Mouse (Mus musculus) MEL (cell line): ENCODE results near the gene Gm20662. TPM values are rescaled to one million over a fixed set of nuclear protein-coding genes. Genes with fewer than 3 reads are reported as not detected.

Source experiments
- DNase-seq: peaks from one replicate; pipeline ENCODE4 v3.0.0; 2011; ENCODE audit warnings: low read depth, low spot score
- H3K27ac ChIP-seq: 2 replicates; pipeline ENCODE4 v1.5.1; 2012; ENCODE audit warnings: low read depth, mild to moderate bottlenecking, control low read depth, low read length, moderate library complexity; ENCODE audit not compliant: control insufficient read depth
- H3K27me3 ChIP-seq, 2 experiments: fragments of 150-350 bp in 1 of 2; sonication (generic) in 1 of 2; 2 replicates each; pipeline ENCODE4 v1.6.1; 2012; ENCODE audit warnings: low read length in 2 of 2, mild to moderate bottlenecking in 2 of 2, improper control_type of control experiment in 1 of 2, moderate library complexity in 1 of 2; ENCODE audit not compliant: insufficient read depth in 2 of 2, control insufficient read depth in 1 of 2
- H3K36me3 ChIP-seq, 2 experiments: 2 replicates each; pipeline ENCODE4 v1.6.1; 2012 to 2014; ENCODE audit warnings: low read length in 2 of 2, improper control_type of control experiment in 1 of 2, inconsistent platforms in 1 of 2, mild to moderate bottlenecking in 1 of 2; ENCODE audit not compliant: insufficient read depth in 2 of 2, control insufficient read depth in 1 of 2
- H3K4me1 ChIP-seq, 2 experiments: fragments of 150-350 bp in 1 of 2; sonication (generic) in 1 of 2; 2 replicates each; pipeline ENCODE4 v1.6.1; 2012; ENCODE audit warnings: low read length in 2 of 2, improper control_type of control experiment in 1 of 2, mild to moderate bottlenecking in 1 of 2; ENCODE audit not compliant: insufficient read depth in 2 of 2, control insufficient read depth in 1 of 2
- H3K4me3 ChIP-seq, 2 experiments: fragments of 150-350 bp in 1 of 2; sonication (generic) in 1 of 2; 2 replicates each; pipeline ENCODE4 v1.5.1; 2012; ENCODE audit warnings: low read depth in 2 of 2, low read length in 2 of 2, mild to moderate bottlenecking in 2 of 2, moderate library complexity in 2 of 2, control low read depth in 1 of 2, improper control_type of control experiment in 1 of 2; ENCODE audit not compliant: control insufficient read depth in 1 of 2, insufficient read depth in 1 of 2
- H3K79me2 ChIP-seq: 2 replicates; pipeline ENCODE4 v1.6.1; 2012; ENCODE audit warnings: mild to moderate bottlenecking, low read length, moderate library complexity; ENCODE audit not compliant: control insufficient read depth, poor library complexity, insufficient read depth
- H3K9ac ChIP-seq: 2 replicates; pipeline ENCODE4 v1.6.1; 2012; ENCODE audit warnings: low read depth, mild to moderate bottlenecking, control low read depth, low read length, moderate library complexity; ENCODE audit not compliant: control insufficient read depth, poor library complexity, severe bottlenecking
- H3K9me3 ChIP-seq: fragments of 150-350 bp; sonication (generic); replicated peaks from 2 replicates; pipeline ENCODE4 v1.6.1; 2012; ENCODE audit warnings: mild to moderate bottlenecking, low read length, improper control_type of control experiment, moderate library complexity; ENCODE audit not compliant: insufficient read depth
- BHLHE40 ChIP-seq: IDR thresholded peaks from 2 replicates; pipeline ENCODE4 v1.6.1; 2012; ENCODE audit warnings: low read depth, mild to moderate bottlenecking, inconsistent platforms, low read length, improper control_type of control experiment, borderline replicate concordance
- CHD1 ChIP-seq: IDR thresholded peaks from 2 replicates; pipeline ENCODE4 v1.6.1; 2012; ENCODE audit warnings: low read depth, mild to moderate bottlenecking, inconsistent platforms, low read length, improper control_type of control experiment
- EP300 ChIP-seq, 2 experiments: IDR thresholded peaks; 2 replicates each; pipeline ENCODE4 v1.6.1; 2011; ENCODE audit warnings: improper control_type of control experiment in 2 of 2, low read length in 2 of 2, low read depth in 1 of 2, mild to moderate bottlenecking in 1 of 2
- GATA1 ChIP-seq: IDR thresholded peaks from 2 replicates; pipeline ENCODE4 v1.6.1; 2011; ENCODE audit warnings: low read depth, low read length, improper control_type of control experiment
- KAT2A ChIP-seq: conservative IDR thresholded peaks from 2 replicates; pipeline ENCODE4 v1.6.1; 2012; ENCODE audit warnings: low read depth, low read length, improper control_type of control experiment, inconsistent platforms
- MAFK ChIP-seq: IDR thresholded peaks from 2 replicates; pipeline ENCODE4 v1.6.1; 2011; ENCODE audit warnings: low read depth, mild to moderate bottlenecking, low read length, improper control_type of control experiment, borderline replicate concordance
- MXI1 ChIP-seq: IDR thresholded peaks from 2 replicates; pipeline ENCODE4 v1.6.1; 2011; ENCODE audit warnings: mild to moderate bottlenecking, low read depth, low read length, improper control_type of control experiment
- MYB ChIP-seq: IDR thresholded peaks from 2 replicates; pipeline ENCODE4 v1.6.1; 2011; ENCODE audit warnings: mild to moderate bottlenecking, low read depth, low read length, improper control_type of control experiment
- MYC ChIP-seq: IDR thresholded peaks from 2 replicates; pipeline ENCODE4 v1.6.1; 2011; ENCODE audit warnings: low read depth, mild to moderate bottlenecking, low read length, improper control_type of control experiment, moderate library complexity
- NELFE ChIP-seq: IDR thresholded peaks from 2 replicates; pipeline ENCODE4 v1.6.1; 2011; ENCODE audit warnings: low read depth, low read length, improper control_type of control experiment
- POLR2A ChIP-seq, 2 experiments: IDR thresholded peaks; 2 replicates each; pipeline ENCODE4 v1.6.1; 2011 to 2012; ENCODE audit warnings: low read length in 2 of 2, mild to moderate bottlenecking in 2 of 2, control low read depth in 1 of 2, improper control_type of control experiment in 1 of 2, low read depth in 1 of 2, moderate library complexity in 1 of 2; ENCODE audit not compliant: control insufficient read depth in 1 of 2, insufficient read depth in 1 of 2, poor library complexity in 1 of 2
- POLR2AphosphoS5 ChIP-seq: IDR thresholded peaks from 2 replicates; pipeline ENCODE4 v1.6.1; 2012; ENCODE audit warnings: low read depth, borderline replicate concordance, mild to moderate bottlenecking, inconsistent platforms, low read length, moderate library complexity, mixed read lengths
- RCOR1 ChIP-seq: IDR thresholded peaks from 2 replicates; pipeline ENCODE4 v1.6.1; 2012; ENCODE audit warnings: low read depth, mild to moderate bottlenecking, inconsistent platforms, low read length, improper control_type of control experiment
- SIN3A ChIP-seq: IDR thresholded peaks from 2 replicates; pipeline ENCODE4 v1.6.1; 2012; ENCODE audit warnings: low read length, improper control_type of control experiment, inconsistent platforms
- SMC3 ChIP-seq: IDR thresholded peaks from 2 replicates; pipeline ENCODE4 v1.6.1; 2011; ENCODE audit warnings: low read depth, low read length, improper control_type of control experiment
- TAL1 ChIP-seq: IDR thresholded peaks from 2 replicates; pipeline ENCODE4 v1.6.1; 2012; ENCODE audit warnings: mild to moderate bottlenecking, inconsistent platforms, low read length, moderate library complexity, mixed read lengths
- TBP ChIP-seq: IDR thresholded peaks from 2 replicates; pipeline ENCODE4 v1.8.0; 2011; ENCODE audit warnings: low read depth, low read length, improper control_type of control experiment
- TCF12 ChIP-seq: IDR thresholded peaks from 2 replicates; pipeline ENCODE4 v1.6.1; 2014; ENCODE audit warnings: low read depth, mild to moderate bottlenecking, inconsistent platforms, low read length, improper control_type of control experiment, moderate library complexity
- USF1 ChIP-seq: IDR thresholded peaks from 2 replicates; pipeline ENCODE4 v1.6.1; 2014; ENCODE audit warnings: low read depth, mild to moderate bottlenecking, inconsistent platforms, low read length, improper control_type of control experiment, moderate library complexity
- ZKSCAN1 ChIP-seq: IDR thresholded peaks from 2 replicates; pipeline ENCODE4 v1.6.1; 2012; ENCODE audit warnings: low read depth, mild to moderate bottlenecking, inconsistent platforms, low read length, improper control_type of control experiment, moderate library complexity
- polyA plus RNA-seq, 2 experiments: library from polyadenylated mRNA; stranded (reverse) in 1 of 2; unstranded in 1 of 2; fragments of >175 nt in 1 of 2; fragments of >200 nt in 1 of 2; gene quantifications; 2 replicates each; pipeline versions ENCODE4 v1.2.1 to v1.2.4; 2012; ENCODE audit warnings: low replicate concordance in 2 of 2, low read depth in 1 of 2; ENCODE audit not compliant: insufficient read length in 2 of 2, insufficient read depth in 1 of 2, missing spikeins in 1 of 2
- total RNA-seq: library from RNA; depleted of rRNA; stranded (reverse); fragments of 300-350 nt; gene quantifications from 2 replicates; pipeline ENCODE4 v1.2.3, GENCODE M21; 2012

Gm20662 gene
- total and polyA plus RNA-seq, 3 experiments: 0.73 to 1.2 TPM; not detected in 1

DNA sequence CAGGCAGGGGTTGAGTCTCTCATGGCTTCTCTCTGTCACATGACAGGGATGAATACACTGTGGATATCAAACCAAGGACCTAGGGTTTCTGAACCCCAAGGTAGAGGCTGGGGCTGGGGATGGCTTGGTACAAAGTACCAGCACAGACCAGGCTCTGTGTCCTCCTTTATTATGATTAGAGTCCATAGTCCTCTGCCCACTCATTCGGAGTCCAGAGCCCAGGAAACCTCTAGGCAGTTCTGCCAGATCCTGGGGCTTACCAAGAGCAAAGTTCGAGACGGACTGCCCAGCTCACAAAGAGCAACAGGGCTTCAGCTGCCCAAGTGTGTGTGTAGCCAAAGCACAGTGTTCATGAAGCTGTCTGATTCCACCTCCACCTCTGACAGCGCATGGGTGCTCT, 89.1 kb downstream of the Gm20662 start:
- peaks cover 0 to 5% of the 10 kb centered on the region in 2 experiments; a peak in 1 of 4 replicates for H3K4me1 ChIP-seq
- no peaks in the 10 kb centered on the region for H3K9me3 ChIP-seq
- no peaks in the 10 kb centered on the region for H3K27me3 ChIP-seq
- DNase-seq: no peak
- peaks cover 0 to 5% of the 10 kb centered on the region in 2 experiments; a peak in 2 of 4 replicates for H3K36me3 ChIP-seq
- TF ChIP-seq TCF12: no peak
- TF ChIP-seq GATA1: no peak
- TF ChIP-seq RCOR1: no peak
- TF ChIP-seq BHLHE40: no peak
- no peak for TF ChIP-seq POLR2A (IDR thresholded peaks at IDR 0.05; ENCODE audit: control insufficient read depth in 1 of 2, insufficient read depth in 1 of 2, low read depth in 1 of 2, low read length in 2 of 2, poor library complexity in 1 of 2)
- H3K27ac ChIP-seq: no peak overlapping the region
- H3K79me2 ChIP-seq: no peaks in the 10 kb centered on the region; the same call in 1 of the 2 replicates
- H3K9ac ChIP-seq: no peak overlapping the region
- no peak overlapping the region for H3K4me3 ChIP-seq

GRCm38 (mm10) chr9:108090611-108091120, 94.5 kb downstream of the Gm20662 start:
- no peak overlapping the region for H3K9ac ChIP-seq
- H3K9me3 ChIP-seq: no peaks in the 10 kb centered on the region
- DNase-seq: no peak
- peaks cover 0 to 3% of the 10 kb centered on the region in 2 experiments; a peak in 1 of 4 replicates for H3K36me3 ChIP-seq
- peaks cover under 1 to 7% of the 10 kb centered on the region in 2 experiments; a peak in 3 of 4 replicates for H3K4me1 ChIP-seq
- H3K27ac ChIP-seq: no peak overlapping the region
- TF ChIP-seq SIN3A (no peak), TAL1 (no peak), TBP (no peak), SMC3 (no peak), ZKSCAN1 (no peak), CHD1 (no peak), KAT2A (no peak), GATA1 (no peak), EP300 (IDR thresholded peaks at IDR 0.05; ENCODE audit: low read depth in 1 of 2, low read length in 2 of 2) (no peak), USF1 (no peak), MYC (no peak), POLR2AphosphoS5 (no peak), MXI1 (no peak), MAFK (no peak), MYB (no peak), NELFE (no peak)
- TF ChIP-seq, all 39 proteins: peak for 0
- H3K27me3 ChIP-seq: no peaks in the 10 kb centered on the region
- H3K79me2 ChIP-seq: peaks cover 10% of the 10 kb centered on the region
- H3K4me3 ChIP-seq: no peak overlapping the region
